Mouse (Mus musculus) kidney, adult 2 months (tissue): ENCODE measurements around the gene Gfap.

ENCODE experiments used
- CTCF ChIP-seq: fragments of 200-500 bp; conservative IDR thresholded peaks from 2 replicates; pipeline ENCODE4 v1.5.1; 2011; ENCODE audit warnings: low read depth, mild to moderate bottlenecking, control low read depth, low read length, moderate library complexity, mixed read lengths; ENCODE audit not compliant: insufficient read depth, insufficient read length
- POLR2A ChIP-seq: fragments of 200-500 bp; IDR thresholded peaks from one replicate; pipeline ENCODE4 v1.6.1; 2011; ENCODE audit warnings: low read depth, low read length, control low read depth

DNA sequence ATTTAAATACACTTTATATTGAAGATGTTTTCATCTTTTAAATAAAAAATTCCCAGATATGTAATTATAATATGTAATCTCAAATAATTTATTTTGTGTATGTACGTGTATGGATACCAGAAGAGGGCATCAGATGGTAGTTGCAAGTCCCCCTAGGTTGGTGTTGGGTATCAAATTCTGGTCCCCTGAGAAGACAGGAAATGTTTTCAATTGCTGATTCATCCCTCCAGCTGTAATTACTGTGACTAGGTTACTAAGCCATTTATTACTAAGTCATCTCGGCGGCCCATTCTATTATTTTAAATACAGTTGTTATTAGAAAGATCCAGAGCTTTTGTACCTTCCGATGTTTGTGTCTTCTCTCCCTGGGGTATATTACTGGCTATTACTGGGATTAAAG, 17.4 kb upstream of the Gfap start:
- TF ChIP-seq POLR2A = no peak
- TF ChIP-seq CTCF = no peak
